Mouse (Mus musculus) stomach, postnatal 0 days (tissue): ENCODE results near the gene Atp2a2. TPM values are rescaled to one million over a fixed set of nuclear protein-coding genes. Genes with fewer than 3 reads are reported as not detected.

Source experiments
- ATAC-seq: fragments of 200-750 bp; cut with Nextera tagmentation; 2 replicates; pipeline ENCODE4 v1.8.0; 2017; ENCODE audit not compliant: low FRiP score, low TSS enrichment
- DNase-seq: peaks from one replicate; pipeline ENCODE4 v3.0.0-alpha.2; 2016; ENCODE audit warnings: low spot score
- H3K27ac ChIP-seq: fragments of 300-500 bp; sonication (generic); replicated peaks from 2 replicates; pipeline ENCODE4 v1.5.1; 2014; ENCODE audit warnings: mild to moderate bottlenecking, control low read depth
- H3K27me3 ChIP-seq: fragments of 300-500 bp; sonication (generic); 2 replicates; pipeline ENCODE4 v1.6.1; 2014; ENCODE audit warnings: low read length; ENCODE audit not compliant: control insufficient read depth, insufficient read depth
- H3K36me3 ChIP-seq: fragments of 300-500 bp; sonication (generic); 2 replicates; pipeline ENCODE4 v1.6.1; 2014; ENCODE audit warnings: low read length, mixed read lengths; ENCODE audit not compliant: control insufficient read depth, insufficient read depth
- H3K4me1 ChIP-seq: fragments of 300-500 bp; sonication (generic); replicated peaks from 2 replicates; pipeline ENCODE4 v1.6.1; 2014; ENCODE audit warnings: antibody characterized with exemption; ENCODE audit not compliant: control insufficient read depth, insufficient read depth
- H3K4me2 ChIP-seq: fragments of 300-500 bp; sonication (generic); replicated peaks from 2 replicates; pipeline ENCODE4 v1.6.1; 2014; ENCODE audit warnings: low read depth, mild to moderate bottlenecking, control low read depth, moderate library complexity
- H3K4me3 ChIP-seq: fragments of 300-500 bp; sonication (generic); 2 replicates; pipeline ENCODE4 v1.5.1; 2014; ENCODE audit warnings: low read depth, low read length, control low read depth
- H3K9ac ChIP-seq: fragments of 300-500 bp; sonication (generic); 2 replicates; pipeline ENCODE4 v1.6.1; 2014; ENCODE audit warnings: mild to moderate bottlenecking, low read length, control low read depth, mixed read lengths
- H3K9me3 ChIP-seq: fragments of 300-500 bp; sonication (generic); 2 replicates; pipeline ENCODE4 v1.6.1; 2016; ENCODE audit warnings: low read length; ENCODE audit not compliant: control insufficient read depth
- CTCF ChIP-seq: IDR thresholded peaks from 2 replicates; pipeline ENCODE4 v1.5.1; 2016; ENCODE audit warnings: antibody characterized with exemption, low read depth, mild to moderate bottlenecking, moderate library complexity
- EP300 ChIP-seq: optimal IDR thresholded peaks from 2 replicates; pipeline ENCODE3; 2016; ENCODE audit warnings: antibody characterized with exemption
- WGBS: fragments of 180-500 bp; shearing (Covaris S2); extraction: QIAGEN DNeasy Blood & Tissue Kit; methylation state at CpG from one replicate; pipeline ENCODE4 v1.1.7; 2014; 5-methylcytosine and 5-hydroxymethylcytosine counted together
- polyA plus RNA-seq: library from polyadenylated mRNA; unstranded; fragments of >200 nt; fragmentation: Nextera tagmentation; extraction: Ambion mirVana; gene quantifications from 2 replicates; pipeline ENCODE4 v1.2.1, GENCODE M21; 2015

Gene Atp2a2
- polyA plus RNA-seq, 1 experiment from 2014 or later: 24.0 TPM

- H3K4me1 ChIP-seq: peaks cover 9% of the 10 kb centered on the region
- 46% methylated on average over 7 of the region's 7 CpGs for WGBS
- ATAC-seq (no peak), DNase-seq (no peak)
- H3K9me3 ChIP-seq: no peaks in the 10 kb centered on the region
- no peaks in the 10 kb centered on the region for H3K36me3 ChIP-seq
- no peak overlapping the region for H3K4me3 ChIP-seq
- H3K4me2 ChIP-seq: no peak overlapping the region
- no peaks in the 10 kb centered on the region for H3K27me3 ChIP-seq
- H3K9ac ChIP-seq: no peak overlapping the region
- no peak for TF ChIP-seq CTCF
- no peak for TF ChIP-seq EP300
- H3K27ac ChIP-seq: peak overlapping the region; percentile 56
These were observed 17.1 kb upstream of the Atp2a2 start for GRCm38 (mm10) chr5:122519043-122519660.

GRCm38 (mm10) chr5:122518247-122518646, 16.2 kb upstream of the Atp2a2 start:
- DNase-seq (peak; percentile 44), ATAC-seq (0 out of 2 replicates have a peak, but pooled peaks have one; percentile 19)
- Histone ChIP-seq H3K4me1 (peaks cover 14% of the 10 kb centered on the region), H3K9ac (no peak overlapping the region), H3K4me3 (no peak overlapping the region), H3K27me3 (no peaks in the 10 kb centered on the region), H3K9me3 (no peaks in the 10 kb centered on the region), H3K27ac (no peak overlapping the region; the same call in 1 of the 2 replicates), H3K4me2 (no peak overlapping the region), H3K36me3 (no peaks in the 10 kb centered on the region)
- 21% methylated on average over 8 of the region's 8 CpGs for WGBS
- TF ChIP-seq CTCF: no peak
- no peak for TF ChIP-seq EP300

DNA sequence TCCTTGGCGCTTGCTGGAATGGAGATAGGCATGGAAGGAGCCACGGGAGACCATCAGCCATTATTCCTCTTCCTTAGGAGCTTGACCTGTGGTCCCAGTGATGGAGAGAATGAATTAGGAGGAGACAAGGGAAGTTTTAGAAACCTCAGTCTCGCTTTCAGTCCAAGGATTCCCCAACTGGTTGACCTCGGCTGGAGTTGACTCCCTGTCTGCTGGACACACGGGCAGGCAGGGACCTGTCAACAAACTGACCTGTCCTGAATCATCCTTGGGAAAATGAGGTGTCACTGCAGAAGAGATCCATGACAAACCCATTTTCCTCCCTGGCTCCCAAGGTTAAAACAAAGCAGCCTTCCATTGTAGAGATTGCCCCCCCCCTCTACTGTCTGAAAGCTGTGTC, 14.9 kb upstream of the Atp2a2 start:
- H3K4me3 ChIP-seq: no peak overlapping the region
- WGBS: 87% methylated on average over 5 of the region's 5 CpGs
- H3K4me1 ChIP-seq: peaks cover 14% of the 10 kb centered on the region
- DNase-seq: no peak
- no peaks in the 10 kb centered on the region for H3K27me3 ChIP-seq
- no peak overlapping the region for H3K9ac ChIP-seq
- H3K4me2 ChIP-seq: no peak overlapping the region
- ATAC-seq: no peak
- no peaks in the 10 kb centered on the region for H3K36me3 ChIP-seq
- TF ChIP-seq CTCF (no peak), EP300 (no peak)
- no peaks in the 10 kb centered on the region for H3K9me3 ChIP-seq
- no peak overlapping the region for H3K27ac ChIP-seq

DNA sequence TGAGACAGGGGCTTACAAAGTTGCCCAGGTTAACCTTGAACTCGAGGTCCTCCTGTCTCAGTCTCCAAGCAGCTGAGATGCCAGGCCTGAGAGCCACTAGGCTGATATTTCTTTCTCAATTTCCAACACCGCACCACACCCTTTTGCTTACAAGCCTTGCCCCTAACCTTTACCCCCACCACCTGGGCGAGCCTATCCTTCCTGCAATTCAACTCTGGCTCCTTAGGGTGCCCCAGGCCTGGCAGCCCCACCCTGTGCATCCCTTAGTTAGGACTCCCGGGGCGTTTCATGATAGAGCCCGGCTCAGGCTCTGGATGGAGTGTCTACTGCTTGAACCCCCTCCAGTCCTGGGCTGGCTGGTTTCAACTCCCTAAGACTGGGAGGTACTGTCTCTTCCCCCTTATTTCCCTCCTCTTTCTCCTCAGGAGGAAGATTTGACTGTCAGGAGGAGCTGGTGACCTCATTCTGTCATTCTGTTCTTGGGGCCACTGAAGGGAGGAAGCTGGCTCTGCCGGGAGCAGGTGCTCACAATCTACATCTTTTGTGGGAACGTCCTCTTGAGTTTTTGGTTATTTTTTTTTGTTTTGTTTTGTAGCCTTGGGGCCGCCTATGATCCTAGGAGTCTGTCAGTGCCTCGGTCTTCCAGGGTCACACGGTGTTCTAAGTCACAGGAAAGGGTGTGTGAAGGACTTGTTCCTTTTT, 14.2 kb upstream of the Atp2a2 start:
- H3K27ac ChIP-seq: 0 out of 2 replicates have a peak overlapping the region, but pooled peaks have one; percentile 1
- no peak overlapping the region for H3K9ac ChIP-seq
- WGBS: 59% methylated on average over 11 of the region's 11 CpGs
- DNase-seq: peak; percentile 52
- no peaks in the 10 kb centered on the region for H3K9me3 ChIP-seq
- no peaks in the 10 kb centered on the region for H3K36me3 ChIP-seq
- H3K4me2 ChIP-seq: no peak overlapping the region
- peak; percentile 51; the same call in 1 of the 2 replicates for ATAC-seq
- no peak overlapping the region for H3K4me3 ChIP-seq
- no peak for TF ChIP-seq CTCF
- TF ChIP-seq EP300: no peak
- H3K27me3 ChIP-seq: no peaks in the 10 kb centered on the region
- peaks cover 17% of the 10 kb centered on the region for H3K4me1 ChIP-seq

DNA sequence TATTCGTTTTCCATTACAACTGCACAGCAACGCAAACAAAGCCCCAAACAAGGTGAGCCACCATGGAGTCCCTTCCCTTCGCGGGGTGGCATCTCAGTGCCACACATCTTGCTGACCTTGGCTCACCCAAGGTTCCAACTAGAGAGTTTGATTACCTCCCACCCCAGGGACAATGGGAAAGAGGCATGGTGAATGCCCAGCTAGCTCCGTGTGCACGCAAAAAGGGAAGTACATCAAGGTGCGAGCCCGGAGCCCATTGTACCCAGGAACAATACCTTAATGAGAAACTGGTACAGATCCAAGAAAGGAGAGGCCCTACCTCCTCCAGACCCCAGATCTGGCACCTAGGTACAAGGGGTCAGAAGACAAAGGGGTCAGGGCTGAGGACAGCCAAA, 12.1 kb upstream of the Atp2a2 start:
- H3K27ac ChIP-seq: no peak overlapping the region
- H3K9ac ChIP-seq: no peak overlapping the region
- H3K9me3 ChIP-seq: no peaks in the 10 kb centered on the region
- H3K27me3 ChIP-seq: no peaks in the 10 kb centered on the region
- TF ChIP-seq EP300 (no peak), CTCF (no peak)
- DNase-seq (no peak), ATAC-seq (no peak)
- H3K4me1 ChIP-seq: peaks cover 19% of the 10 kb centered on the region
- H3K36me3 ChIP-seq: no peaks in the 10 kb centered on the region
- 29% methylated on average over 8 of the region's 8 CpGs for WGBS
- no peak overlapping the region for H3K4me3 ChIP-seq
- H3K4me2 ChIP-seq: peak overlapping the region; percentile 12; the same call in 1 of the 2 replicates
